ENCODE assay signal across 8 mouse cellular contexts in the genomic region with DNA sequence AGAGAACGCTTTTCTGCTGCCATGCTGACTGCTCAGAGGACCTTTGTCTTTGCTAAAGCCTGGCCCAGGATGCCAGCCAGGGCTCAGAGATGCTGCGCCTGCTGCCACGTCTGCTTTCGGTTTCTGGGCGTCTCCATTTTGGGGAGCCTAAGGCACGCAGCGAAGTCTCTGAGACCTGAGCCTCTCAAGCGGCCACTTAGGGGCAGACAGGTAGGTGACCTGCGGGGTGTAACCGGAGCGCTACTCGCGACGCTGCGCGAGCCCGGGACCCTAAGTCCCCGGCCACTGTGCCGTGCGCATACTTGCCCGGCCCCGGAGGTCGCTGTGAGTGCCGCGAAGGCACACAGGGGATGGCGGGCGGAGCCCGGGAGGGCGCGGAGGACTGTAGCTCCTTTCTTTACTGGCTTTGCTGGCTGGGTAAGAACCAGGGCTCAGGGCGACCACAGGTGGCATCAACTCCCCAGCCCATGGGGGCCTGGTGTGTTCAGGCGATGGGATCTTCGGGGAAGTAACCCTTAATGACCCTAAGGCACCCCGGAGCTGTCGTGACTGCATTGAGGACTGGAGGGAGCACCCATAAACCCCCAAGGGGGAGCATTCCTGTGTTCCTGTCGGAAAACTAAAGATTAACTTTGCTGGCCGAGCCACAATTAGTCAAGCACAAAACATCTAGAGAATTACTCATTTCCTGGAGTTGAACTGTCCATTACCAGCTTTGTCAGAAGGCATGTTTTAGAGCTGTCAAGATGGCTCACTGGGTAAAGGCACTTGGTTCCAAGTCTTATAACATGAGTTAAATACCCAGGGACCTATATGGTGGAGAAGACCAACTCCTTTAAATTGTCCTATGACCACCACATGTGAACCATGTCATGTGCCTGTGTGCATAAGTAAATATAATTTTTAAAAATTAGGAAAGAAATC. TPM values are rescaled to one million over a fixed set of nuclear protein-coding genes. Genes with fewer than 3 reads are reported as not detected.
DNase-seq lines count a peak whose midpoint lies in the region; ATAC-seq lines count a peak whose summit lies in the region.

No protein-coding gene starts in this region.

- H3K27me3 ChIP-seq in heart, embryonic 14.5 days (ENCODE audit: control insufficient read depth, insufficient read depth, low read length), result no peaks in the 10 kb centered on the region
- no peaks in the 10 kb centered on the region for H3K27me3 ChIP-seq in liver, embryonic 16.5 days (ENCODE audit: control insufficient read depth, insufficient read depth, low read depth, low read length)
- H3K27me3 ChIP-seq in neural tube, embryonic 12.5 days (replicated peaks), result no peaks in the 10 kb centered on the region

- H3K4me1 ChIP-seq in heart, embryonic 14.5 days (ENCODE audit: control insufficient read depth in 2 of 2, insufficient read depth in 2 of 2, low read length in 2 of 2), result no peaks in the 10 kb centered on the region
- H3K4me1 ChIP-seq in liver, embryonic 16.5 days (ENCODE audit: control insufficient read depth, low read depth, low read length), result no peaks in the 10 kb centered on the region; the same call in 1 of the 2 replicates
- no peaks in the 10 kb centered on the region for H3K4me1 ChIP-seq in neural tube, embryonic 12.5 days

- no peaks in the 10 kb centered on the region for H3K9me3 ChIP-seq in heart, embryonic 14.5 days (ENCODE audit: control insufficient read depth, low read length)
- H3K9me3 ChIP-seq in liver, embryonic 16.5 days (replicated peaks; ENCODE audit: control insufficient read depth, low read length), result no peaks in the 10 kb centered on the region
- H3K9me3 ChIP-seq in neural tube, embryonic 12.5 days, result no peaks in the 10 kb centered on the region

- H3K9ac ChIP-seq in heart, embryonic 14.5 days (ENCODE audit: low read length), result peak overlapping the region; percentile 80
- peak overlapping the region; percentile 72 for H3K9ac ChIP-seq in liver, embryonic 16.5 days (ENCODE audit: low read depth, low read length)
- peak overlapping the region; percentile 65 for H3K9ac ChIP-seq in neural tube, embryonic 12.5 days

- under 1% methylated on average over 37 of the region's 37 CpGs for WGBS in heart, embryonic 14.5 days
- WGBS in liver, embryonic 16.5 days (ENCODE audit: insufficient replicate concordance), result under 1% methylated on average over 37 of the region's 37 CpGs
- 1% methylated on average over 37 of the region's 37 CpGs for WGBS in neural tube, embryonic 12.5 days

- peak overlapping the region; percentile 71 for H3K4me2 ChIP-seq in heart, embryonic 14.5 days (ENCODE audit: low read length)
- peak overlapping the region; percentile 70 for H3K4me2 ChIP-seq in liver, embryonic 16.5 days (ENCODE audit: low read depth, low read length)
- H3K4me2 ChIP-seq in neural tube, embryonic 12.5 days (replicated peaks), result peak overlapping the region; percentile 89

- H3K27ac ChIP-seq in heart, embryonic 14.5 days (replicated peaks in 1 of 2; ENCODE audit: control insufficient read depth in 1 of 2, insufficient read depth in 1 of 2, low read depth in 2 of 2, low read length in 2 of 2), result peak overlapping the region; percentile 21 to 61; a peak in 3 of 4 replicates
- no peak overlapping the region; the same call in 1 of the 2 replicates for H3K27ac ChIP-seq in liver, embryonic 16.5 days (ENCODE audit: low read length)
- H3K27ac ChIP-seq in neural tube, embryonic 12.5 days, result no peak overlapping the region

- no peaks in the 10 kb centered on the region for H3K36me3 ChIP-seq in heart, embryonic 14.5 days (ENCODE audit: control insufficient read depth, insufficient read depth, low read length)
- no peaks in the 10 kb centered on the region for H3K36me3 ChIP-seq in liver, embryonic 16.5 days (ENCODE audit: control insufficient read depth, insufficient read depth)
- no peaks in the 10 kb centered on the region for H3K36me3 ChIP-seq in neural tube, embryonic 12.5 days

- peak; percentile 64; the same call in 1 of the 2 replicates for ATAC-seq in heart, embryonic 14.5 days (ENCODE audit: insufficient number of reproducible peaks, insufficient read depth, low FRiP score, low read depth)
- ATAC-seq in liver, embryonic 16.5 days (ENCODE audit: low read depth), result peak; percentile 74
- peak; percentile 85 for ATAC-seq in neural tube, embryonic 12.5 days (ENCODE audit: low FRiP score, low read depth)

- peak; percentile 83 for DNase-seq in CD4-positive, CD25-positive, alpha-beta regulatory T cell, adult 2 months (ENCODE audit: low read depth, low spot score)
- DNase-seq in brain, embryonic 18.5 days (ENCODE audit: low read depth, low spot score), result peak; percentile 3
- DNase-seq in fibroblast of lung, adult 2 months (ENCODE audit: low read depth), result peak; percentile 25
- peak; percentile 80 for DNase-seq in kidney, postnatal 14 days
- peak; percentile 9 for DNase-seq in telencephalon, adult 2 months (ENCODE audit: low read depth, low spot score)

- peak overlapping the region; percentile 68 to 95 for H3K4me3 ChIP-seq in heart, embryonic 14.5 days (ENCODE audit: control insufficient read depth in 1 of 2, insufficient read depth in 1 of 2, low read depth in 1 of 2, low read length in 2 of 2)
- H3K4me3 ChIP-seq in liver, embryonic 16.5 days (ENCODE audit: low read depth, low read length), result peak overlapping the region; percentile 72
- H3K4me3 ChIP-seq in neural tube, embryonic 12.5 days, result peak overlapping the region; percentile 59

RNA-seq across cellular contexts. Expression of a gene that starts 43.0 kb away (rescaled TPM):
- not detected in 2 replicates for polyA plus RNA-seq in heart, embryonic 14.5 days (2014; fragmentation: Nextera tagmentation; extraction: Ambion mirVana)
- not detected in 2 replicates for polyA plus RNA-seq in liver, embryonic 16.5 days (2015; fragmentation: Nextera tagmentation; extraction: Ambion mirVana)
- polyA plus RNA-seq in neural tube, embryonic 12.5 days (2016; fragmentation: Nextera tagmentation; extraction: Ambion mirVana), result not detected in 2 replicates

RNA-seq across cellular contexts. Expression of a gene that starts 58.6 kb away (rescaled TPM):
- 38.7 and 42.2 TPM in 2 replicates for polyA plus RNA-seq in heart, embryonic 14.5 days (2014; fragmentation: Nextera tagmentation; extraction: Ambion mirVana)
- 18.3 and 19.1 TPM in 2 replicates for polyA plus RNA-seq in liver, embryonic 16.5 days (2015; fragmentation: Nextera tagmentation; extraction: Ambion mirVana)
- 21.5 and 22.8 TPM in 2 replicates for polyA plus RNA-seq in neural tube, embryonic 12.5 days (2016; fragmentation: Nextera tagmentation; extraction: Ambion mirVana)

Comparison
In these comparisons a context has a peak if more than half of its experiments do, and no peak if none do; other contexts are left out.
1. DNase-seq: peak in every context shown above with its lines; median percentile 83 in CD4-positive, CD25-positive, alpha-beta regulatory T cell, adult 2 months; 80 in kidney, postnatal 14 days; 25 in fibroblast of lung, adult 2 months; 9 in telencephalon, adult 2 months; 3 in brain, embryonic 18.5 days.
2. H3K27ac ChIP-seq: peak in heart, embryonic 14.5 days (2 of 2); none in liver, embryonic 16.5 days (single experiment) and neural tube, embryonic 12.5 days (single experiment).
3. Peak in every context shown above with its lines, with median percentiles within 50 percentile points of each other: ATAC-seq, H3K4me2 ChIP-seq, H3K4me3 ChIP-seq and H3K9ac ChIP-seq.